Mouse (Mus musculus): Measurements from ENCODE around the gene Ffar1. TPM values are rescaled to one million over a fixed set of nuclear protein-coding genes. Genes with fewer than 3 reads are reported as not detected.

Gene Ffar1
- polyA plus RNA-seq, 1 experiment from 2014 or later = not detected

- Histone ChIP-seq H3K4me3 (ENCODE audit: low read depth, low read length) (peak overlapping the region; percentile 20; the same call in 1 of the 2 replicates), H3K27me3 (replicated peaks; ENCODE audit: control insufficient read depth, insufficient read depth, low read length) (no peaks in the 10 kb centered on the region)
- ATAC-seq (replicated peaks; ENCODE audit: low FRiP score) = peak; percentile 70
Observed at GRCm38 (mm10) chr7:30859635-30860402, 1.5 kb downstream of the Ffar1 start.

GRCm38 (mm10) chr7:30859290-30859634 lies 2.1 kb downstream of the Ffar1 start:
- no peaks in the 10 kb centered on the region for H3K9me3 ChIP-seq (ENCODE audit: control insufficient read depth, low read length)
- no peaks in the 10 kb centered on the region for H3K27me3 ChIP-seq (replicated peaks; ENCODE audit: control insufficient read depth, insufficient read depth, low read length)
- no peak for ATAC-seq (replicated peaks; ENCODE audit: low FRiP score)
- no peak overlapping the region for H3K4me2 ChIP-seq
- no peak overlapping the region for H3K4me3 ChIP-seq (ENCODE audit: low read depth, low read length)
- H3K9ac ChIP-seq (ENCODE audit: low read depth, low read length) = no peak overlapping the region
- H3K27ac ChIP-seq (ENCODE audit: low read depth, low read length) = no peak overlapping the region
- no peaks in the 10 kb centered on the region for H3K36me3 ChIP-seq (ENCODE audit: control insufficient read depth, insufficient read depth, low read length)
- H3K4me1 ChIP-seq (replicated peaks; ENCODE audit: control insufficient read depth, insufficient read depth, low read length) = peaks cover 3% of the 10 kb centered on the region; the same call in 1 of the 2 replicates
- DNase-seq (ENCODE audit: low spot score) = peak; percentile 62

More at GRCm38 (mm10) chr7:30859635-30860402, 1.5 kb downstream of the Ffar1 start:
- H3K9ac ChIP-seq (ENCODE audit: low read depth, low read length) = no peak overlapping the region
- WGBS = 9% methylated on average over 13 of the region's 16 CpGs
- H3K4me1 ChIP-seq (replicated peaks; ENCODE audit: control insufficient read depth, insufficient read depth, low read length) = peaks cover 3% of the 10 kb centered on the region; the same call in 1 of the 2 replicates
- peak; percentile 56 for DNase-seq (ENCODE audit: low spot score)
- no peaks in the 10 kb centered on the region for H3K9me3 ChIP-seq (ENCODE audit: control insufficient read depth, low read length)
- H3K27ac ChIP-seq (ENCODE audit: low read depth, low read length) = no peak overlapping the region
- H3K36me3 ChIP-seq (ENCODE audit: control insufficient read depth, insufficient read depth, low read length) = no peaks in the 10 kb centered on the region
- peak overlapping the region; percentile 49 for H3K4me2 ChIP-seq

GRCm38 (mm10) chr7:30857746-30858145 lies 3.6 kb downstream of the Ffar1 start:
- no peak overlapping the region for H3K9ac ChIP-seq (ENCODE audit: low read depth, low read length)
- no peak overlapping the region for H3K4me2 ChIP-seq
- H3K27me3 ChIP-seq (replicated peaks; ENCODE audit: control insufficient read depth, insufficient read depth, low read length) = no peaks in the 10 kb centered on the region
- ATAC-seq (replicated peaks; ENCODE audit: low FRiP score) (no peak), DNase-seq (ENCODE audit: low spot score) (no peak)
- 60% methylated on average over 1 of the region's 1 CpGs for WGBS
- peaks cover 3% of the 10 kb centered on the region; the same call in 1 of the 2 replicates for H3K4me1 ChIP-seq (replicated peaks; ENCODE audit: control insufficient read depth, insufficient read depth, low read length)
- H3K36me3 ChIP-seq (ENCODE audit: control insufficient read depth, insufficient read depth, low read length) = no peaks in the 10 kb centered on the region
- no peak overlapping the region for H3K4me3 ChIP-seq (ENCODE audit: low read depth, low read length)
- H3K9me3 ChIP-seq (ENCODE audit: control insufficient read depth, low read length) = no peaks in the 10 kb centered on the region
- H3K27ac ChIP-seq (ENCODE audit: low read depth, low read length) = no peak overlapping the region

GRCm38 (mm10) chr7:30856078-30856477 lies 5.3 kb downstream of the Ffar1 start, which contains the start of gene Ffar3:
Gene Ffar3, minus strand, starts transcription at chr7:30856178.
- no peak for ATAC-seq (replicated peaks; ENCODE audit: low FRiP score)
- 69% methylated on average over 6 of the region's 6 CpGs for WGBS
- no peak within 1 kb of the TSS for H3K4me3 ChIP-seq (ENCODE audit: low read depth, low read length)

GRCm38 (mm10) chr7:30851421-30851820 lies 9.9 kb downstream of the Ffar1 start:
- H3K9me3 ChIP-seq (ENCODE audit: control insufficient read depth, low read length) = no peaks in the 10 kb centered on the region
- no peaks in the 10 kb centered on the region for H3K27me3 ChIP-seq (replicated peaks; ENCODE audit: control insufficient read depth, insufficient read depth, low read length)
- H3K4me1 ChIP-seq (replicated peaks; ENCODE audit: control insufficient read depth, insufficient read depth, low read length) = no peaks in the 10 kb centered on the region
- ATAC-seq (replicated peaks; ENCODE audit: low FRiP score) (no peak), DNase-seq (ENCODE audit: low spot score) (no peak)
- H3K4me3 ChIP-seq (ENCODE audit: low read depth, low read length) = no peak overlapping the region
- no peak overlapping the region for H3K27ac ChIP-seq (ENCODE audit: low read depth, low read length)
- WGBS = 84% methylated on average over 1 of the region's 1 CpGs
- no peak overlapping the region for H3K9ac ChIP-seq (ENCODE audit: low read depth, low read length)
- no peak overlapping the region for H3K4me2 ChIP-seq
- no peaks in the 10 kb centered on the region for H3K36me3 ChIP-seq (ENCODE audit: control insufficient read depth, insufficient read depth, low read length)

More at GRCm38 (mm10) chr7:30856078-30856477, 5.3 kb downstream of the Ffar1 start, which contains the start of gene Ffar3:
- Histone ChIP-seq H3K27me3 (replicated peaks; ENCODE audit: control insufficient read depth, insufficient read depth, low read length) (no peaks in the 10 kb centered on the region), H3K27ac (ENCODE audit: low read depth, low read length) (no peak within 1 kb of the TSS), H3K9me3 (ENCODE audit: control insufficient read depth, low read length) (no peaks in the 10 kb centered on the region), H3K4me1 (replicated peaks; ENCODE audit: control insufficient read depth, insufficient read depth, low read length) (peaks cover 3% of the 10 kb centered on the region; the same call in 1 of the 2 replicates), H3K9ac (ENCODE audit: low read depth, low read length) (no peak within 1 kb of the TSS), H3K4me2 (no peak within 1 kb of the TSS), H3K36me3 (ENCODE audit: control insufficient read depth, insufficient read depth, low read length) (no peaks in the 10 kb centered on the region)
- no peak for DNase-seq (ENCODE audit: low spot score)

- Histone ChIP-seq H3K9me3 (ENCODE audit: control insufficient read depth, low read length) (no peaks in the 10 kb centered on the region), H3K36me3 (ENCODE audit: control insufficient read depth, insufficient read depth, low read length) (no peaks in the 10 kb centered on the region), H3K4me2 (no peak overlapping the region), H3K4me1 (replicated peaks; ENCODE audit: control insufficient read depth, insufficient read depth, low read length) (no peaks in the 10 kb centered on the region; the same call in none of the 2 replicates), H3K9ac (ENCODE audit: low read depth, low read length) (no peak overlapping the region), H3K27me3 (replicated peaks; ENCODE audit: control insufficient read depth, insufficient read depth, low read length) (no peaks in the 10 kb centered on the region), H3K4me3 (ENCODE audit: low read depth, low read length) (no peak overlapping the region), H3K27ac (ENCODE audit: low read depth, low read length) (no peak overlapping the region)
- DNase-seq (ENCODE audit: low spot score) (no peak), ATAC-seq (replicated peaks; ENCODE audit: low FRiP score) (no peak)
- WGBS = 69% methylated on average over 6 of the region's 6 CpGs
Observed at GRCm38 (mm10) chr7:30847934-30848333, 13.4 kb downstream of the Ffar1 start.

GRCm38 (mm10) chr7:30847386-30847785 lies 14.0 kb downstream of the Ffar1 start:
- 83% methylated on average over 5 of the region's 5 CpGs for WGBS
- H3K27ac ChIP-seq (ENCODE audit: low read depth, low read length) = no peak overlapping the region
- no peak overlapping the region for H3K9ac ChIP-seq (ENCODE audit: low read depth, low read length)
- no peaks in the 10 kb centered on the region for H3K27me3 ChIP-seq (replicated peaks; ENCODE audit: control insufficient read depth, insufficient read depth, low read length)
- no peaks in the 10 kb centered on the region for H3K36me3 ChIP-seq (ENCODE audit: control insufficient read depth, insufficient read depth, low read length)
- H3K4me2 ChIP-seq = no peak overlapping the region
- no peaks in the 10 kb centered on the region; the same call in none of the 2 replicates for H3K4me1 ChIP-seq (replicated peaks; ENCODE audit: control insufficient read depth, insufficient read depth, low read length)
- H3K9me3 ChIP-seq (ENCODE audit: control insufficient read depth, low read length) = no peaks in the 10 kb centered on the region
- ATAC-seq (replicated peaks; ENCODE audit: low FRiP score) (no peak), DNase-seq (ENCODE audit: low spot score) (no peak)
- H3K4me3 ChIP-seq (ENCODE audit: low read depth, low read length) = no peak overlapping the region

GRCm38 (mm10) chr7:30846505-30847053 lies 14.8 kb downstream of the Ffar1 start:
- Histone ChIP-seq H3K4me1 (replicated peaks; ENCODE audit: control insufficient read depth, insufficient read depth, low read length) (no peaks in the 10 kb centered on the region; the same call in none of the 2 replicates), H3K36me3 (ENCODE audit: control insufficient read depth, insufficient read depth, low read length) (no peaks in the 10 kb centered on the region), H3K27ac (ENCODE audit: low read depth, low read length) (no peak overlapping the region), H3K4me3 (ENCODE audit: low read depth, low read length) (no peak overlapping the region), H3K4me2 (no peak overlapping the region), H3K27me3 (replicated peaks; ENCODE audit: control insufficient read depth, insufficient read depth, low read length) (no peaks in the 10 kb centered on the region), H3K9ac (ENCODE audit: low read depth, low read length) (no peak overlapping the region), H3K9me3 (ENCODE audit: control insufficient read depth, low read length) (no peaks in the 10 kb centered on the region)
- ATAC-seq (replicated peaks; ENCODE audit: low FRiP score) (no peak), DNase-seq (ENCODE audit: low spot score) (no peak)
- 62% methylated on average over 2 of the region's 2 CpGs for WGBS

Data from liver, embryonic 11.5 days (tissue).